Mouse (Mus musculus) mouse trophoblast stem cell (cell line): ENCODE results near the gene Tgfbr3.

Experiments
- in situ Hi-C, 2 experiments: fragments of 300-500 bp; cut with MseI, MboI; formaldehyde crosslinking; loops; 2 replicates in 1 of 2; 3 replicates in 1 of 2; pipeline ENCODE4 v1.15.1; 2025

Gene Tgfbr3

GRCm38 (mm10) chr5:107084431-107084830 lies 205.0 kb downstream of the Tgfbr3 start:
- in situ Hi-C loops = no loop called here

GRCm38 (mm10) chr5:107082011-107082410 lies 207.4 kb downstream of the Tgfbr3 start:
- in situ Hi-C loops = no loop called here

GRCm38 (mm10) chr5:107080986-107081624 lies 208.3 kb downstream of the Tgfbr3 start:
- in situ Hi-C loops = no loop called here

- in situ Hi-C loops = no loop called here
Observed at GRCm38 (mm10) chr5:107079920-107080319, 209.5 kb downstream of the Tgfbr3 start.

- in situ Hi-C loops = no loop called here
Observed at GRCm38 (mm10) chr5:107079146-107079638, 210.2 kb downstream of the Tgfbr3 start.

- in situ Hi-C loops = no loop called here
Observed at GRCm38 (mm10) chr5:107078361-107078760, 211.1 kb downstream of the Tgfbr3 start.

GRCm38 (mm10) chr5:107077900-107078299 lies 211.5 kb downstream of the Tgfbr3 start:
- in situ Hi-C loops = no loop called here

- in situ Hi-C loops = no loop called here
Observed at GRCm38 (mm10) chr5:107074980-107075583, 214.3 kb downstream of the Tgfbr3 start.

GRCm38 (mm10) chr5:107074350-107074749 lies 215.1 kb downstream of the Tgfbr3 start:
- in situ Hi-C loops = no loop called here

GRCm38 (mm10) chr5:107073536-107073935 lies 215.9 kb downstream of the Tgfbr3 start:
- in situ Hi-C loops = no loop called here

- in situ Hi-C loops = no loop called here
Observed at GRCm38 (mm10) chr5:107068146-107068545, 221.3 kb downstream of the Tgfbr3 start.

- in situ Hi-C loops = no loop called here
Observed at GRCm38 (mm10) chr5:107067531-107067930, 221.9 kb downstream of the Tgfbr3 start.

- in situ Hi-C loops = no loop called here
Observed at GRCm38 (mm10) chr5:107064922-107065321, 224.5 kb downstream of the Tgfbr3 start.

GRCm38 (mm10) chr5:107062229-107062852 lies 227.1 kb downstream of the Tgfbr3 start:
- in situ Hi-C loops = no loop called here

- in situ Hi-C loops = no loop called here
Observed at GRCm38 (mm10) chr5:107059514-107059913, 229.9 kb downstream of the Tgfbr3 start.

- in situ Hi-C loops = no loop called here
Observed at GRCm38 (mm10) chr5:107058642-107059041, 230.8 kb downstream of the Tgfbr3 start.
